Mouse (Mus musculus): ENCODE measurements around the gene Ankrd11. TPM values are rescaled to one million over a fixed set of nuclear protein-coding genes. Genes with fewer than 3 reads are reported as not detected.

Gene Ankrd11
- total RNA-seq, 1 experiment from 2014 or later, result 111 TPM

DNA sequence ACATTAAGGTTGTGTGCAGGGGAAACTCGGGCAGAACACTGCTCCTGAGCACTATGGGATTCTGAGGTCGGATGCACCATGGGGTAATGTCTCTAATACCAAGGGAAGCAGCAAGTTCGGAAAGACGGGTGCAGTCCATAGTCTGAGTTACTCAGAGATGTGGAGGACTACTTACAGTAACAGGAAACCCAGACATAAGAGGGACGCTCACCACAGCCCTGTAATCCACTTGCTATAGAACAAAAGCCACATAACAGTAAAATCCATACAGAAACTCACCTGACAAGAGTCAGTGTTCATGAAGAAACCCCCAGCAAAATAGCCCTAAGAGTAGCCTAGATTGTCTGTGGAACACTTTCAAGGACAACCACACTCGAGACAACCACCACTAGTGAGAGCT is 118.0 kb downstream of the Ankrd11 start:
- DNase-seq, result no peak

GRCm38 (mm10) chr8:122923431-122924090 is 118.5 kb downstream of the Ankrd11 start:
- no peak for DNase-seq

DNA sequence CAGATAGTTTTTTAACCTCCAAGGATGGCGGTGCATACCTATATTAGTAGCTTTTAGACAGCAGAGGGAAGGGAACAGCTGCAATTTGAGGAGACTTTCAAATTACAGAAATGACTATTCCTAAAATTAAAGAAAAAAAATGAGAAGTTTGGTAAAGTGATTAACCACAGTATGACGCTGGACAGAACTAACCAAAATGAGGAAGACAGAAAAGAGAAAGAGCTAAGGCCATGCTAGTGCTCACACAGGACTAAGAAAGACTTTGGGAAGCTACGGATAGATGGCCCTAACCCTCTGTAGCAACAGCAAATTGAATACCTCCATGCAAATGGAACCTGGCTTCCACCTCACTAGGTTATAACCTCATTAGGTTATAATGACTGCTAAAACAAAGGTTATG is 119.1 kb downstream of the Ankrd11 start:
- DNase-seq, result no peak

GRCm38 (mm10) chr8:122920890-122921289 is 121.2 kb downstream of the Ankrd11 start:
- no peak for DNase-seq

DNA sequence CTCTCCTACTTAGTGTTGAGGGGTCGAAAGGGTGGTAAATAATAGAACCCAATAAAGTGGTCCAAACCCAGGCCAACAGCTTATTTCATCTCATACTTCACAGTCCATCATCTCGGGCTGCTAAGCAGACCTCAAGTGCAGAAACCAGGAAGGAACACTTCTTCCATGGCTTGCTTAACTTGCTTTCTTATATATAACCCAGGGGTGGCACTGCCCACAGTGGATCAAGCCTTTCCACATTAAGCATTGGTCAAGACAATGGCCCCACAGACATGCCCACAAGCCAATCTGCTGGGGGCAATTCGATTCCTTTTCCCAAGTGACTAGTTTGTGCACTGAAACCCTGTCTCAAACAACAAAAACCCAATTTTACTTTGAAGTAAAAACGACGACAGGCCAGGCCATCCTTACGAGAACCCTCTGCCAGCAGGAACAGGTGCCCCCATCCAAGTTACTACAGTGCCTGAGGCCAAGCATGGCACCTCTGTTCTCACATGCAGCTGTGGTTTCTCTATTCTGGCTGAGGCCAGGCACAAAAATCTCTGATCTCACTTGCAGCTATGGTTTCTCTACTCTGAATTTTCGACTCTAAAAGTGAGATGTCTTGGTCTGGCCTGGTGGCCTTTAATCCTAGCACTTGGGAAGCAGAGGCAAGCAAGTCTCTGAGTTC is 123.5 kb downstream of the Ankrd11 start:
- DNase-seq, result no peak

- no peak for DNase-seq
Measured at GRCm38 (mm10) chr8:122917531-122918392, 124.3 kb downstream of the Ankrd11 start.

DNA sequence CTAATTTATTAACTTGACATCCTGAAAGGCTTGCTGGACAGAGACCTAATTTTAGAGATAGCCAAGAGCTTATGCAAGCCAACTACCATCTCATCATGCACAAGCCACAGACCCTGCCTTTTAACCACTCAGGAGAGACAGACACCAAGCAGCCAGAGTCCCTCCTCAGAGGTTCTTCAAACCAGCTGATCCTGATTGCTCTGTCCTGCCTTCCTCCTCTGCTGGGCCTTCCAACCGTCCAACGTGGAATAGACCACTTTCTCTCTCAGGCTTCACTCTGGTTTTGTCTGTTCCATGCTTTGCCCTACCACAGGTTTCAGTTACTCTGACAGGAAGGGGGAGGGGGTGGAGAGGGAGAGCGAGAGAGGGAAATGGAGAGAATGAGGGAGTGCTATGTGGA is 125.3 kb downstream of the Ankrd11 start:
- DNase-seq, result no peak

DNA sequence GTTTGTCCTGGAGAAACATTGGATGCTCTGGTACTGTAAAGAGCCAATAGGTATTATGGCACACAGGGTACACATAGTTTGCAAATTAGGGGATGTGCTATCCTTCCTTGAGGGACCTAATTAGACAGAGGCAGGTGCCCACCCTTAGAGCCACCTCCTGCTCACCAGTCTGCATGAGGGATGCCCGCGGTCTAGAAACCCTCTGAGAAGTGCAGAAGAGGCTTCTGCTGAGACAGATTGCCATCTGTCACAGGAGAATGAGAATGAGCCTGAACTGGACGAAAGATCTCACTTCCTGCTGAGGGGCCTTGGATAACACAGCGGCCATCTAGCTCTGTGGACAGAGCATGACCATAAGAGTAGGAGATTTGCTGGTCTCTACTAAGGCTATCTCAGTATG is 129.2 kb downstream of the Ankrd11 start:
- DNase-seq, result no peak

DNA sequence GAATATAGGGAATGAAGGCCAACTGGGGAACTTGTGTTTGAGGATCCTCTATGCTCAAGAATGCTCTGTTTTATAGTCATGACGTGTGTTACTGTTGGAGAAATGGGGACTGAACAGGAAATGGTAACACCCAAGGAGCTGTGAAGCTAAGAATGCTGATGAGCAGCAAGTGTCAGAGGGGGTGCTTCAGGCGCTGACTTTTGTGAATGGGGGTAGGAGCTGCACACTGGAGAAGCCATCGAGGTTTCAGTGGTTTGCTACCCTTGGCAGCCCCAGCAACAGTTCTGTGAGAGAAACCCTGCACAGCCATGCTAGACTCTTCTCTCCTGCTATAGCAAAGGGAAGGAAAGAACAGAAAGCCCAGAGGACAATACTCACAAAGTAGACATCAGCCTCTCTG is 129.9 kb downstream of the Ankrd11 start:
- no peak for DNase-seq

GRCm38 (mm10) chr8:122906463-122907021 is 135.5 kb downstream of the Ankrd11 start:
- peak; percentile 88 for DNase-seq

DNA sequence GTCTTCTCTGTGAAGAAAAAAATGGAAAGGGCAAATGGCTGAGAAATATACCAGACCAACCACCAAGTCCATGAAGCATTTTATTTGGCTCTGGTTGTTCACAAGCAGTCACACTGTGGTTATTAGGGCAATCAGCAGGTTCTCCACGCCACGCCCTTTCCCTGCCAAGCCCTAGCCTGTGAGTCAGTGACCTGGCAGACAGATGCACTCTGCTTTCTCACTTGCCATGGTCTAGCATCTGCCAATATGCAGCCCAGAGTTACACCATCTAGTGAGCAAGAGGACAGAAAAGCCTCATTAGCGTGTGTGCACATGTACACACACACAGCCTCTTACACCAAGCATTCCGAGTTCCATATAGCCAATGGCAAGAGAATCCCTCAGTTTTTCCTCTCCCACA is 136.7 kb downstream of the Ankrd11 start:
- DNase-seq, result peak; percentile 65

DNA sequence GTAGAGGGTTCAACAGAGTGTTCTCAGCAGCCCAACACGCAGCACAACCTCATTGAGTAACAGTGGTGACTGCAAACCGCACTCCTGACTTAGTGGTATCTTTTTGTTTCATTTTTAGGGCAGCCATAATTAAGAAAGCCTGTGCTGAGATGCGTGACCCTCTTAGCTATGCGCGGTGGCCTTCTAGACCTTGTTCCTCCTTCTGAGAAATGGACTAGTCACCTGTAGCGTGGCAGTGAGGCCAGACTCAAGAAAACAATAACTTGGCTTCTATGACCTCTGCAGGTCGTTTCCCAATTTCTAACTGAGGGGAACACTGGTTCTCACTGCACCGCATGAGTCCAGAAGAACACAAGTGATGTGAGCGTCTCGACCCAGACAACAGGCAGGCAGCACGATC is 137.6 kb downstream of the Ankrd11 start:
- DNase-seq, result no peak

DNA sequence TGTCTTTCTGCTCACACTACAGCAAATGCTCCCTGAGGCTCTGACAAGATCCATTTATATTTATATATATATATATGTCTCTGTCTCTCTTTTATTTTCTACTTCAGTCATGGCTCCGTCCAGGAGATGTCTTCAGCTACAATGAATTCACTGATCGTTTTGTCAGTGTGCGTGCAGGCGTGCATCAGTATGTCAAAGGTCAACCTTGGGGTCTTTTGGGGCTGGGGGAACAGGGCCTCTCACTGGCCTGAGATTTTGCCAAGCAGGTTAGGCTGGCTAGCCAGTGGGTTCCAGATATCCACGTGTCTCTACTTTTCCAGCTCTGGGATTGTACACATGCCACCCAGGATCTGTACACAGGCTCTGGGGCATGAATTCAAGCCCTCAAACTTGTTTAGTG is 139.1 kb downstream of the Ankrd11 start:
- no peak for DNase-seq

DNA sequence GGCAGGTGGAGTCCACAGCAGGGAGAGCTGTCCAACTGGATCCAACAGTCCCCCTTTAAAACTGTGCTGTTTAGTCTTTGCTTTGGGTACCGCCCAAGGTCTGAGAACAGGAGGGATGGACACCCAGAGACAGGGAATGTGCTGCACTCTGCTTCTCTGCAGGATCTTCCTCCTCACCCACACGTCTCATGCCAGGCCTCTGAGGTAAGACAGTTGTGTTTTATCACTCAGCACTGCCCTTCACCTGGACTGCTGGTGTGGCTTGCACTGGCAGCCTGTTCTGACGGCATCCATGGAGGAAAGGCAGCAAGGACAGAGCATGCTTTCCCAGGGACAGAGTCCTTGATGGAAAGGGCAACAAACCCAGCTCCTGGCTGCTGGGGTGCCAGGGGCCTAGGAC is 139.5 kb downstream of the Ankrd11 start:
- DNase-seq, result peak; percentile 45

DNA sequence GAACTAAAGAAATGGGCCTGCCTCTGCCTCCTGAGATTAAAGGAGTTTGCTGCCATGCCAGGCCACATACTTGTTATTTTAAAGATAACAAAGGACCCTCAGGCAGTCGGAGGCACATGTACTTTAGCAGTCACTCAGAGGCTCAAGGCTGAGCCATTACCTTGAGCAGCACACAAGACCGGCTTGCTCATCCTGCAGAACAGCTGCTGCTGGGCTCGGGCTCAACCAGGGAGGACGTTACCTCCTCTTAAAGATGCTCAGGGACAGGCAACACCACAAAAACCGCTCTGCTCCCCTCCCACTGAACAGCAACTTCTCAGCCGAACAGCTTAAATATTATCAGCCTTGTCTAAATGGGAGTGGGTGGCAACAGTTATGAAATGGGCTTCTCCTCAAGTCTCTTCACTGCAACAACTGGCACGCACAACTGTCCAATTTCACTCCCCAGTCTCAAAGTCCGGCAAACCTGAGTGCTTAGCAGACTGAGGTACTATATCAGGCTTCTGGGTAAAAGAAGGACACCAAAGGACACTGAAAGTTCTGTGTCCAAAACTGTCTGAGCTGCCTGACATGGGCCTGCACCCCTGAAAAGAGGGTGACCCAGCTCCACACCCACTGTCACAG is 140.1 kb downstream of the Ankrd11 start:
- peak; percentile 34 for DNase-seq

DNA sequence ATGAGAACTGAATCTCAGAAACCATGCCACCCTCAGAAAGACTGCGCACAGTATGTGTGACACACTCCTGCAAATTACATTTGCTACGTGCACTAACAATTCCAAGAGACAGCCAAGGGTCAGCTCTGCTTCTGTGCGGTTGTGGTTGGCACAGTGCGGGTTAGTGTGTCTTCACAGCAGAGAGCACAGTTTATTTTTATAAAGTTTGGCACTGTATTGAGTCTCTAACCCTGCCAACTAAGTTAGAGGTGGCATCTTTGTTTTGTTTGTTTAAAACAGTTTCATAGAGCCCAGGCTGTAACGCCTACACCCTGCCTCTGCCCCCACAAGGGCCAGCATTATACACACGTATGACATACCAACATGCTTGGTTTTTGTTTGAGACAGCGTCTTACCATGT is 140.6 kb downstream of the Ankrd11 start:
- no peak for DNase-seq

DNA sequence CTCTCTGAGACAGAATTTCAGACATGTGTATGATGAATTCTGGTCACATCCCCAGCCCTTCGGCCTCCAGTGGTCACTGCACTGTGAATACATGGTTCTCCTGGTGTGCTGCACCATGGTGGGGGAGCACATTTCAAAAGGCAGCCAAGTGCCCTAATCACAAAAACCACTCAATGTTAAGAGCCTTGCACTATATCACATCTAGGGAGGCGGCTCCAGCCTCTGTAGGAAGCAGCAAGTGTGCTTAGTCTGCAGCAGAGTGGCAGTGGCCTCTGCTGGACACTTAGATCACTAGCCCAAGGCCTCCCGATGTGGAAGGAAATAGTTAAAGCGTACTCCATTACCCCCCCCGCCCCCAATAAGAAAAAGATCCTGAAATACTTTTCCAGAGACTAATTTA is 143.0 kb downstream of the Ankrd11 start:
- no peak for DNase-seq

DNA sequence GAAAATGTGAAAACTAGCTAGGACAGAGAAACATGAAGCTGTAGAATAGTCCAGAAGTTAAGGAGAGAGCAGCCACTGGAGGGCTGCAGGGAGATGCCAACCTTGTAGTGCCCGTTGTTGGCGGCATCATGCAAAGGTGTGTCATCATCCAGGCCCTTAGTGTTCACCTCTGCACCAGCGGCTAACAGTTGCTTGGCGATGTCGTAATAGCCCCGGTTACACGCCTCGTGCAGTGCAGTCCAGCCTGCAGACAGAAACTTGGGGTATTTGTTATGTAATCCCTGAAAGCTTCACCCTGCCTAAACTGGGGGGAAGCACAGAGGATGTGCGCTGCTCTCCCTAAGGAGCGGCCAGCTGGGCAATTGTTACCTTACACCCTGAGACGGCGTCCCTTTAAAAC is 143.6 kb downstream of the Ankrd11 start:
- no peak for DNase-seq

GRCm38 (mm10) chr8:122898018-122898417 is 144.1 kb downstream of the Ankrd11 start:
- no peak for DNase-seq

DNA sequence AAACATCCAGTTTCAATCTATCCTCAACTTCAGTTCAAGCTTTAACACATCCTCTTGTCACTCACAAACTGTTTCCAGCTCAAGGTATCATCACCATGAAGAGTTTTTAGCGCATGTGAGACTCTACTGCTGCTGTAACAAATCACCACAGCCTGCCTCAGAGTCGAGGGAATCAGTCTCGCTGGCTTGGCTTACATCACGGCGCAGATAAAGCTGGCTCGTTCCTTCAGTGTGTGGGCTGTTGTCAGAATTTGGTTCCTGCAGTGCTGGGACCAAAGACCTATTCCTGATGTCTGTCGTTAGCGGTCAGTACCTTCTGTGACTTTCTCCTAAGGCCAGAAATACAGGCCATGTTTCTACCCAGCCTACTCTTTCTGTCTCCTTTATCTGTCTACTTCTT is 144.9 kb downstream of the Ankrd11 start:
- no peak for DNase-seq

- no peak for DNase-seq
Measured at GRCm38 (mm10) chr8:122896317-122896716, 145.8 kb downstream of the Ankrd11 start.

- peak; percentile 61 for DNase-seq
Measured at GRCm38 (mm10) chr8:122893451-122893850, 148.6 kb downstream of the Ankrd11 start.

Measured in adrenal gland, postnatal 25 days (tissue).